Mouse (Mus musculus): Measurements from ENCODE around the gene Cgn.
A peak's percentile ranks its signal among the peaks of the same experiment; 100 is the strongest.
"Not testable (repeated sequence)": the region's sequence is repeated elsewhere in the genome, so short reads cannot be mapped to it uniquely, and the experiment has no call there.

Cgn gene

GRCm38 (mm10) chr3:94789071-94789470 lies 2.8 kb upstream of the Cgn start:
- DNase-seq = no peak

- no peak for DNase-seq
These were observed 959 bp upstream of the Cgn start for GRCm38 (mm10) chr3:94787122-94787780.

GRCm38 (mm10) chr3:94785958-94786357 lies 334 bp downstream of the Cgn start:
- no peak for DNase-seq

GRCm38 (mm10) chr3:94784171-94784701 lies 2.1 kb downstream of the Cgn start:
- DNase-seq = no peak

GRCm38 (mm10) chr3:94783462-94783931 lies 2.8 kb downstream of the Cgn start:
- DNase-seq = no peak

GRCm38 (mm10) chr3:94782936-94783335 lies 3.4 kb downstream of the Cgn start:
- DNase-seq = no peak

GRCm38 (mm10) chr3:94781356-94781755 lies 4.9 kb downstream of the Cgn start:
- DNase-seq = no peak

- DNase-seq = no peak
These were observed 10.4 kb downstream of the Cgn start for GRCm38 (mm10) chr3:94775886-94776285.

- peak; percentile 10 for DNase-seq
These were observed 12.3 kb downstream of the Cgn start for GRCm38 (mm10) chr3:94774039-94774438.

GRCm38 (mm10) chr3:94765456-94765855 lies 20.8 kb downstream of the Cgn start:
- not testable (repeated sequence) for DNase-seq

GRCm38 (mm10) chr3:94764545-94765292 lies 21.6 kb downstream of the Cgn start:
- not testable (repeated sequence) for DNase-seq

GRCm38 (mm10) chr3:94758427-94758826 lies 27.9 kb downstream of the Cgn start:
- DNase-seq = not testable (repeated sequence)

- DNase-seq = peak; percentile 58
These were observed 28.3 kb downstream of the Cgn start for GRCm38 (mm10) chr3:94758056-94758409.

GRCm38 (mm10) chr3:94757251-94758055 lies 28.8 kb downstream of the Cgn start:
- not testable (repeated sequence) for DNase-seq

GRCm38 (mm10) chr3:94745691-94746090 lies 40.6 kb downstream of the Cgn start:
- no peak for DNase-seq

GRCm38 (mm10) chr3:94723637-94724036 lies 62.7 kb downstream of the Cgn start:
- not testable (repeated sequence) for DNase-seq

GRCm38 (mm10) chr3:94718253-94718652 lies 68.0 kb downstream of the Cgn start:
- not testable (repeated sequence) for DNase-seq

GRCm38 (mm10) chr3:94713424-94713823 lies 72.9 kb downstream of the Cgn start:
- not testable (repeated sequence) for DNase-seq

- not testable (repeated sequence) for DNase-seq
These were observed 75.7 kb downstream of the Cgn start for GRCm38 (mm10) chr3:94710591-94710990.

All from thymus, postnatal 25 days (tissue).